Mouse (Mus musculus) olfactory bulb, adult 2 months (tissue): ENCODE data around the gene Elovl2.

ENCODE experiments used
- CTCF ChIP-seq: fragments of 200-500 bp; IDR thresholded peaks from 2 replicates; pipeline ENCODE4 v1.5.1; 2012; ENCODE audit warnings: low read depth, mild to moderate bottlenecking, low read length, moderate library complexity; ENCODE audit not compliant: insufficient read depth
- POLR2A ChIP-seq: fragments of 200-500 bp; IDR thresholded peaks from 2 replicates; pipeline ENCODE4 v1.6.1; 2012; ENCODE audit warnings: mild to moderate bottlenecking, low read depth, low read length, moderate library complexity; ENCODE audit not compliant: insufficient read depth

GRCm38 (mm10) chr13:41145433-41145970, 74.7 kb downstream of the Elovl2 start:
- TF ChIP-seq CTCF, result no peak
- TF ChIP-seq POLR2A, result no peak
